Mouse (Mus musculus) 3134 (cell line): Measurements from ENCODE around the gene Foxj3.

Source experiments
- DNase-seq: peaks from one replicate; pipeline ENCODE4 v3.0.0-alpha.2; 2011; ENCODE audit warnings: low spot score; ENCODE audit not compliant: insufficient read length; ENCODE audit errors: extremely low read depth

The Foxj3 gene

GRCm38 (mm10) chr4:119671164-119671563, 134.4 kb downstream of the Foxj3 start:
- DNase-seq, result no peak

DNA sequence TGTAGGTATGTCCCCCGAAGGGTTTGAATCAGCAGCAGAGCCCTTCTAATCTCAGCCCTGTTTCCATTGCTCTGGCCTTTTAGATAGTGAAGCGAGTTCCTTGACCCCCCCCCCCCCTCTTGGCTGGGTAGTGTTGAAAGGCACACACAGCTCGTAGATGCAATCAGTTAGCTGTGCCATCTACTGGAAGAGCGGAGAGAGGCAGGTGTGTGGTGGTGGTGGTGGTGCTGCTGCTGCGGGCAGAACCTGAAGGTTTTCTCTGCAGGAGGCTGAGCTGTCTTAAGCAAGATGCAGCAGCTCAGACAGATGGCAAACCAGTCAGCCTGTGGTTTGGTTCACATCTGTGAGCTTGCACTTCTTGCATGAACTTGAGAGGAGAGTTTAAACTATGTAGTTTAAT, 135.9 kb downstream of the Foxj3 start:
- no peak for DNase-seq
